Mouse (Mus musculus) heart, embryonic 13.5 days (tissue): ENCODE results near the gene Olfr678. TPM values are rescaled to one million over a fixed set of nuclear protein-coding genes. Genes with fewer than 3 reads are reported as not detected.
"Not testable (repeated sequence)": the region's sequence is repeated elsewhere in the genome, so short reads cannot be mapped to it uniquely, and the experiment has no call there.

Source experiments
- ATAC-seq: fragments of 200-750 bp; cut with Nextera tagmentation; 2 replicates; pipeline ENCODE4 v1.8.0; 2017; ENCODE audit warnings: moderate TSS enrichment; ENCODE audit not compliant: insufficient number of reproducible peaks, low FRiP score, low TSS enrichment; ENCODE audit errors: extremely low read depth
- H3K27ac ChIP-seq: fragments of 300-500 bp; sonication (generic); replicated peaks from 2 replicates; pipeline ENCODE4 v1.5.1; 2015; ENCODE audit warnings: moderate library complexity, mild to moderate bottlenecking, inconsistent platforms
- H3K27me3 ChIP-seq: fragments of 300-500 bp; sonication (generic); replicated peaks from 2 replicates; pipeline ENCODE4 v1.6.1; 2015; ENCODE audit warnings: mild to moderate bottlenecking, inconsistent platforms
- H3K36me3 ChIP-seq: fragments of 300-500 bp; sonication (generic); 2 replicates; pipeline ENCODE4 v1.6.1; 2015; ENCODE audit warnings: mild to moderate bottlenecking, inconsistent platforms
- H3K4me1 ChIP-seq: fragments of 300-500 bp; sonication (generic); 2 replicates; pipeline ENCODE4 v1.6.1; 2015; ENCODE audit warnings: inconsistent platforms
- H3K4me2 ChIP-seq: fragments of 300-500 bp; sonication (generic); 2 replicates; pipeline ENCODE4 v1.6.1; 2015; ENCODE audit warnings: inconsistent platforms, mild to moderate bottlenecking, moderate library complexity
- H3K4me3 ChIP-seq: fragments of 300-500 bp; sonication (generic); 2 replicates; pipeline ENCODE4 v1.5.1; 2015; ENCODE audit warnings: moderate library complexity, mild to moderate bottlenecking, inconsistent platforms
- H3K9ac ChIP-seq: fragments of 300-500 bp; sonication (generic); 2 replicates; pipeline ENCODE4 v1.6.1; 2015; ENCODE audit warnings: inconsistent platforms, mild to moderate bottlenecking, moderate library complexity
- H3K9me3 ChIP-seq: fragments of 300-500 bp; sonication (generic); 2 replicates; pipeline ENCODE4 v1.6.1; 2016; ENCODE audit warnings: inconsistent platforms
- WGBS: fragments of 180-500 bp; shearing (Covaris S2); methylation state at CpG from one replicate; pipeline ENCODE4 v1.1.7; 2015; ENCODE audit warnings: mixed read lengths; 5-methylcytosine and 5-hydroxymethylcytosine counted together
- polyA plus RNA-seq: library from polyadenylated mRNA; unstranded; fragments of >200 nt; fragmentation: Nextera tagmentation; extraction: Ambion mirVana; gene quantifications from 2 replicates; pipeline ENCODE4 v1.2.1, GENCODE M21; 2015

Olfr678 gene
- polyA plus RNA-seq: not detected in 2 replicates

- H3K27ac ChIP-seq: no peak within 1 kb of the TSS
- WGBS: 91% methylated on average over 1 of the region's 1 CpGs
- no peaks in the 10 kb centered on the region for H3K4me1 ChIP-seq
- H3K27me3 ChIP-seq: no peaks in the 10 kb centered on the region
- no peaks in the 10 kb centered on the region for H3K9me3 ChIP-seq
- H3K4me3 ChIP-seq: no peak within 1 kb of the TSS
- no peak within 1 kb of the TSS for H3K4me2 ChIP-seq
- H3K9ac ChIP-seq: no peak within 1 kb of the TSS
- H3K36me3 ChIP-seq: no peaks in the 10 kb centered on the region
- ATAC-seq: no peak
These were observed at the start of gene Olfr678 for GRCm38 (mm10) chr7:105064175-105064574. Gene Olfr678 (plus strand): TSS chr7:105064475.

GRCm38 (mm10) chr7:105022530-105022929, 41.7 kb upstream of the Olfr678 start:
- WGBS: 54% methylated on average over 1 of the region's 1 CpGs

GRCm38 (mm10) chr7:105028360-105028759, 35.9 kb upstream of the Olfr678 start, which contains the start of gene Olfr675:
Gene Olfr675 (minus strand): TSS chr7:105028460.
- H3K9me3 ChIP-seq: no peaks in the 10 kb centered on the region
- WGBS: 64% methylated on average over 1 of the region's 1 CpGs
- no peak within 1 kb of the TSS for H3K4me2 ChIP-seq
- no peak within 1 kb of the TSS for H3K4me3 ChIP-seq
- ATAC-seq: no peak
- no peak within 1 kb of the TSS for H3K9ac ChIP-seq
- no peaks in the 10 kb centered on the region for H3K4me1 ChIP-seq
- no peak within 1 kb of the TSS for H3K27ac ChIP-seq
- no peaks in the 10 kb centered on the region for H3K36me3 ChIP-seq
- H3K27me3 ChIP-seq: no peaks in the 10 kb centered on the region

More at GRCm38 (mm10) chr7:105022530-105022929, 41.7 kb upstream of the Olfr678 start:
- Histone ChIP-seq H3K9ac (no peak overlapping the region), H3K4me2 (no peak overlapping the region), H3K36me3 (no peaks in the 10 kb centered on the region), H3K27me3 (no peaks in the 10 kb centered on the region), H3K27ac (no peak overlapping the region), H3K4me1 (no peaks in the 10 kb centered on the region), H3K4me3 (no peak overlapping the region), H3K9me3 (no peaks in the 10 kb centered on the region)
- ATAC-seq: no peak

GRCm38 (mm10) chr7:105032398-105032797, 31.9 kb upstream of the Olfr678 start, which contains the start of gene Olfr676:
Gene Olfr676 (plus strand): TSS chr7:105032698.
- Histone ChIP-seq H3K9ac (no peak within 1 kb of the TSS), H3K4me2 (no peak within 1 kb of the TSS), H3K9me3 (no peaks in the 10 kb centered on the region), H3K36me3 (no peaks in the 10 kb centered on the region), H3K4me1 (no peaks in the 10 kb centered on the region), H3K27ac (no peak within 1 kb of the TSS), H3K27me3 (no peaks in the 10 kb centered on the region), H3K4me3 (no peak within 1 kb of the TSS)
- no peak for ATAC-seq

- 48% methylated on average over 5 of the region's 5 CpGs for WGBS
These were observed 30.4 kb upstream of the Olfr678 start for GRCm38 (mm10) chr7:105033836-105034235.

GRCm38 (mm10) chr7:105058951-105059350, 5.3 kb upstream of the Olfr678 start:
- Histone ChIP-seq H3K36me3 (no peaks in the 10 kb centered on the region), H3K27me3 (no peaks in the 10 kb centered on the region), H3K9me3 (no peaks in the 10 kb centered on the region), H3K9ac (no peak overlapping the region), H3K4me2 (no peak overlapping the region), H3K4me1 (no peaks in the 10 kb centered on the region), H3K27ac (no peak overlapping the region), H3K4me3 (no peak overlapping the region)
- ATAC-seq: no peak

More at GRCm38 (mm10) chr7:105033836-105034235, 30.4 kb upstream of the Olfr678 start:
- not testable (repeated sequence) for ATAC-seq, H3K9me3 ChIP-seq, H3K4me1 ChIP-seq, H3K9ac ChIP-seq, H3K4me3 ChIP-seq, H3K27ac ChIP-seq, H3K27me3 ChIP-seq, H3K36me3 ChIP-seq, H3K4me2 ChIP-seq

GRCm38 (mm10) chr7:105080905-105081304, 16.6 kb downstream of the Olfr678 start, which contains the start of gene Olfr679:
Gene Olfr679 (plus strand): TSS chr7:105081205.
- no peak within 1 kb of the TSS for H3K9ac ChIP-seq
- H3K4me1 ChIP-seq: no peaks in the 10 kb centered on the region
- ATAC-seq: no peak
- no peak within 1 kb of the TSS for H3K27ac ChIP-seq
- H3K36me3 ChIP-seq: no peaks in the 10 kb centered on the region
- no peaks in the 10 kb centered on the region for H3K27me3 ChIP-seq
- H3K4me3 ChIP-seq: no peak within 1 kb of the TSS
- H3K9me3 ChIP-seq: no peaks in the 10 kb centered on the region
- H3K4me2 ChIP-seq: no peak within 1 kb of the TSS
- 51% methylated on average over 1 of the region's 1 CpGs for WGBS

- H3K4me2 ChIP-seq, H3K36me3 ChIP-seq, ATAC-seq, H3K4me3 ChIP-seq, H3K9me3 ChIP-seq, H3K27me3 ChIP-seq, H3K4me1 ChIP-seq, H3K27ac ChIP-seq, H3K9ac ChIP-seq: not testable (repeated sequence)
These were observed 28.4 kb downstream of the Olfr678 start, which contains the start of gene Olfr680-ps1 for GRCm38 (mm10) chr7:105092717-105093116. Gene Olfr680-ps1 (minus strand): TSS chr7:105092817.

- H3K9me3 ChIP-seq: no peaks in the 10 kb centered on the region
- no peaks in the 10 kb centered on the region for H3K36me3 ChIP-seq
- no peaks in the 10 kb centered on the region for H3K4me1 ChIP-seq
- H3K4me2 ChIP-seq: no peak within 1 kb of the TSS
- no peak for ATAC-seq
- no peak within 1 kb of the TSS for H3K27ac ChIP-seq
- no peaks in the 10 kb centered on the region for H3K27me3 ChIP-seq
- H3K9ac ChIP-seq: no peak within 1 kb of the TSS
- H3K4me3 ChIP-seq: no peak within 1 kb of the TSS
These were observed 52.3 kb downstream of the Olfr678 start, which contains the start of gene Olfr681 for GRCm38 (mm10) chr7:105116536-105116935. Gene Olfr681 (plus strand): TSS chr7:105116836.

Other genes starting within 250 kb of the Olfr678 start
- gene Usp17lb, start 221.9 kb upstream of the Olfr678 start, polyA plus RNA-seq: not detected in 2 replicates
- gene Usp17la, start 207.5 kb upstream of the Olfr678 start, polyA plus RNA-seq: not detected in 2 replicates
- gene Olfr665, start 186.4 kb upstream of the Olfr678 start, polyA plus RNA-seq: not detected in 2 replicates
- not detected in 2 replicates for gene Olfr666, start 168.5 kb upstream of the Olfr678 start, polyA plus RNA-seq
- not detected in 2 replicates for gene Olfr667, start 143.0 kb upstream of the Olfr678 start, polyA plus RNA-seq
- not detected in 2 replicates for gene Olfr668, start 136.4 kb upstream of the Olfr678 start, polyA plus RNA-seq
- gene Olfr669, start 130.2 kb upstream of the Olfr678 start, polyA plus RNA-seq: not detected in 2 replicates
- not detected in 2 replicates for gene Olfr670, start 101.9 kb upstream of the Olfr678 start, polyA plus RNA-seq
- gene Olfr671, start 85.3 kb upstream of the Olfr678 start, polyA plus RNA-seq: not detected in 2 replicates
- not detected in 2 replicates for gene Olfr672, start 62.4 kb upstream of the Olfr678 start, polyA plus RNA-seq
- gene Olfr675, start 36.0 kb upstream of the Olfr678 start, polyA plus RNA-seq: not detected in 2 replicates
- gene Olfr676, start 31.8 kb upstream of the Olfr678 start, polyA plus RNA-seq: not detected in 2 replicates
- gene Olfr677, start 13.1 kb upstream of the Olfr678 start, polyA plus RNA-seq: not detected in 2 replicates
- gene Olfr679, start 16.7 kb downstream of the Olfr678 start, polyA plus RNA-seq: not detected in 2 replicates
- gene Olfr680-ps1, start 28.3 kb downstream of the Olfr678 start, polyA plus RNA-seq: not detected in 2 replicates
- gene Olfr681, start 52.4 kb downstream of the Olfr678 start, polyA plus RNA-seq: not detected in 2 replicates
- gene Olfr683, start 82.5 kb downstream of the Olfr678 start, polyA plus RNA-seq: not detected in 2 replicates
- gene Olfr684, start 99.2 kb downstream of the Olfr678 start, polyA plus RNA-seq: not detected in 2 replicates
- gene Olfr685, start 121.5 kb downstream of the Olfr678 start, polyA plus RNA-seq: not detected in 2 replicates
- not detected in 2 replicates for gene Olfr686, start 143.0 kb downstream of the Olfr678 start, polyA plus RNA-seq
- not detected in 2 replicates for gene Olfr688, start 223.6 kb downstream of the Olfr678 start, polyA plus RNA-seq
- not detected in 2 replicates for gene Olfr689, start 246.7 kb downstream of the Olfr678 start, polyA plus RNA-seq